Mouse (Mus musculus) stomach, embryonic 14.5 days (tissue): ENCODE measurements at regions not wholly inside any gene's neighbourhood (a gene's known extent, or its start where the extent isn't known, plus 50 kb on each side); places are given as distances from the start of the nearest gene placed in this dataset.

Experiments used
- ATAC-seq: fragments of 200-750 bp; cut with Nextera tagmentation; 2 replicates; pipeline ENCODE4 v1.8.0; 2017; ENCODE audit warnings: low read depth, moderate TSS enrichment; ENCODE audit not compliant: insufficient number of reproducible peaks, insufficient read depth, low FRiP score
- H3K27ac ChIP-seq: fragments of 300-500 bp; sonication (generic); 2 replicates; pipeline ENCODE4 v1.5.1; 2014; ENCODE audit warnings: mild to moderate bottlenecking, low read length, moderate library complexity, mixed read lengths
- H3K27me3 ChIP-seq: fragments of 300-500 bp; sonication (generic); 2 replicates; pipeline ENCODE4 v1.6.1; 2014; ENCODE audit warnings: low read length, control low read depth, mixed read lengths; ENCODE audit not compliant: control insufficient read depth, insufficient read depth
- H3K36me3 ChIP-seq: fragments of 300-500 bp; sonication (generic); 2 replicates; pipeline ENCODE4 v1.6.1; 2014; ENCODE audit warnings: mild to moderate bottlenecking, control low read depth, low read length, moderate library complexity, mixed read lengths; ENCODE audit not compliant: control insufficient read depth, insufficient read depth
- H3K4me1 ChIP-seq: fragments of 300-500 bp; sonication (generic); 2 replicates; pipeline ENCODE4 v1.6.1; 2014; ENCODE audit warnings: low read length, control low read depth, mixed read lengths; ENCODE audit not compliant: control insufficient read depth, insufficient read depth
- H3K4me2 ChIP-seq: fragments of 300-500 bp; sonication (generic); replicated peaks from 2 replicates; pipeline ENCODE4 v1.6.1; 2014; ENCODE audit warnings: low read depth, low read length, control low read depth
- H3K4me3 ChIP-seq: fragments of 300-500 bp; sonication (generic); 2 replicates; pipeline ENCODE4 v1.5.1; 2014; ENCODE audit warnings: low read depth, low read length, control low read depth
- H3K9ac ChIP-seq: fragments of 300-500 bp; sonication (generic); replicated peaks from 2 replicates; pipeline ENCODE4 v1.6.1; 2014; ENCODE audit warnings: low read depth, mild to moderate bottlenecking, control low read depth, low read length, moderate library complexity, mixed read lengths
- H3K9me3 ChIP-seq: fragments of 300-500 bp; sonication (generic); 2 replicates; pipeline ENCODE4 v1.6.1; 2016; ENCODE audit warnings: low read depth, low read length, control low read depth; ENCODE audit not compliant: control insufficient read depth
- WGBS: fragments of 180-500 bp; shearing (Covaris S2); extraction: QIAGEN DNeasy Blood & Tissue Kit; methylation state at CpG from one replicate; pipeline ENCODE4 v1.1.7; 2014; 5-methylcytosine and 5-hydroxymethylcytosine counted together

- Histone ChIP-seq H3K4me1 (no peaks in the 10 kb centered on the region), H3K4me3 (no peak overlapping the region), H3K27ac (peak overlapping the region; percentile 36; the same call in 1 of the 2 replicates), H3K27me3 (no peaks in the 10 kb centered on the region), H3K9me3 (no peaks in the 10 kb centered on the region), H3K4me2 (no peak overlapping the region), H3K36me3 (no peaks in the 10 kb centered on the region), H3K9ac (no peak overlapping the region)
- no peak for ATAC-seq
- 60% methylated on average over 12 of the region's 12 CpGs for WGBS
These were observed 340.4 kb downstream of the Pik3r1 start for GRCm38 (mm10) chr13:101427426-101428221.

DNA sequence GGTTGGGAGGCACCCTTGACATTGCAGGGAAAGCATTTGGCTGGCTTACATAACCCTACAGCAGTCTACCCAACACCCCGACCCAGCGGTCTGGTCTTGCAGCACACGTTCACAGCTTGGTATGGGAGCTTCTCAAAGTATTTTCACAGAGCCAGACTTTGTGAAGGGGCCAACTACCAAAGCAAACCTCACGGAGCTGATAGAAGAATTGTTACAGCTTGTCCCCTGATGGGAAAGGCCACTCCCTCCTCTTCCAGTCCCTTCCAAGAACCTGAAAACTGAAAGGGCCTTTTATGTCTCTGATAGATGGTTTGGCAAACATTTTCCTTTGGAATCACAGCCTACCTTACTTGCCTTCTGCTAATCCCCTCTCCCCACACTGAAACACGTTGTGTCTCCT is 341.6 kb downstream of the Pik3r1 start:
- H3K27ac ChIP-seq = peak overlapping the region; percentile 30; the same call in 1 of the 2 replicates

GRCm38 (mm10) chr13:101422082-101422481 is 345.9 kb downstream of the Pik3r1 start:
- no peak overlapping the region for H3K9ac ChIP-seq
- H3K4me2 ChIP-seq = no peak overlapping the region
- no peaks in the 10 kb centered on the region for H3K36me3 ChIP-seq
- no peak for ATAC-seq
- no peaks in the 10 kb centered on the region for H3K9me3 ChIP-seq
- no peaks in the 10 kb centered on the region for H3K27me3 ChIP-seq
- 25% methylated on average over 3 of the region's 3 CpGs for WGBS
- H3K4me3 ChIP-seq = no peak overlapping the region
- no peak overlapping the region for H3K27ac ChIP-seq
- H3K4me1 ChIP-seq = no peaks in the 10 kb centered on the region

More for the DNA sequence above, 341.6 kb downstream of the Pik3r1 start:
- H3K4me2 ChIP-seq = no peak overlapping the region
- no peaks in the 10 kb centered on the region for H3K9me3 ChIP-seq
- H3K4me1 ChIP-seq = no peaks in the 10 kb centered on the region
- H3K9ac ChIP-seq = no peak overlapping the region
- H3K27me3 ChIP-seq = no peaks in the 10 kb centered on the region
- H3K36me3 ChIP-seq = no peaks in the 10 kb centered on the region
- H3K4me3 ChIP-seq = no peak overlapping the region
- WGBS = 44% methylated on average over 5 of the region's 5 CpGs
- no peak for ATAC-seq

- H3K9me3 ChIP-seq = no peaks in the 10 kb centered on the region
- H3K4me1 ChIP-seq = no peaks in the 10 kb centered on the region
- no peaks in the 10 kb centered on the region for H3K36me3 ChIP-seq
- 80% methylated on average over 7 of the region's 7 CpGs for WGBS
- no peak overlapping the region for H3K9ac ChIP-seq
- H3K27me3 ChIP-seq = no peaks in the 10 kb centered on the region
- no peak overlapping the region for H3K27ac ChIP-seq
- ATAC-seq = 0 out of 2 replicates have a peak, but pooled peaks have one; percentile 49
- H3K4me2 ChIP-seq = no peak overlapping the region
- H3K4me3 ChIP-seq = no peak overlapping the region
These were observed 348.5 kb downstream of the Pik3r1 start for GRCm38 (mm10) chr13:101419457-101420025.

DNA sequence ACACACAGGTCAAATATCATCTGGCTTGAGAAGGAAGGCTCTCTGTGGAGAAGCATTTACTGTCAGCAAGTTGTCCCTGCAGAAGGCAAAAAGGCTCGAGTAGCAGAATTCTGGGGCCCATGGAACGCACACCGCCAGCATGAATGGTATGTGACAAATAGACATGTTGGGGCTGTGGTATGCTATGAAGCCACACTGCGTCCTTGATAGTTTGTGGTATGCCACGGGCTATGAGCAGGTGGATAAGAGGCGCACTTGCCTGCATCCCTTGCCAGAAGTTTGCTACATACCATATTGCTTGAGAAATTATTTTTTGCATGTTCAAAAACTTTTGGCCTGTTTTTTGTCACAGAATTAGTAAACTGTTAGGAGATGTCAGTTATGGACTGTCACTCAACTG is 349.7 kb downstream of the Pik3r1 start:
- H3K9me3 ChIP-seq = no peaks in the 10 kb centered on the region
- 88% methylated on average over 6 of the region's 6 CpGs for WGBS
- H3K4me1 ChIP-seq = no peaks in the 10 kb centered on the region
- H3K9ac ChIP-seq = no peak overlapping the region
- H3K4me3 ChIP-seq = no peak overlapping the region
- no peak overlapping the region for H3K27ac ChIP-seq
- no peak for ATAC-seq
- H3K4me2 ChIP-seq = no peak overlapping the region
- no peaks in the 10 kb centered on the region for H3K36me3 ChIP-seq
- H3K27me3 ChIP-seq = no peaks in the 10 kb centered on the region

DNA sequence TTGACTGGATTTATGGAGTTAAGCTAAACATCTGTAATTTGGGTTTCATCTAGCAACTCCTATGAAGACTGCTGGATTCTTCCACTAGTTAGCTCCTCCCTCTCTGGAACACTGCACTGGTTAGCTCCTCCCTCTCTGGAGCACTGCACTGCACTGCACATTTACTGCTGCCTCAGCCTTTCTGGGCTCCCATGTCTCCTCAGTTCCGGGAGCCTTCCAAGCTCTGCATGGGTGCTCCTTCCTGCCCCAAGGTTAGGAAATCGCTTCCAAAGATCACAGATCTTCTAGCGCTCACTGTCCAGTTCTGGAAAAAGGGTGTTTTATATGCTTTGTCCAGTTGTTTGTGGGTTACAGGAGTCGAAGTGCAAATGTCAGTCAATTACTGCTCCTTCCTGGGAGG is 359.1 kb downstream of the Pik3r1 start:
- Histone ChIP-seq H3K27me3 (no peaks in the 10 kb centered on the region), H3K9me3 (no peaks in the 10 kb centered on the region), H3K36me3 (no peaks in the 10 kb centered on the region), H3K9ac (no peak overlapping the region), H3K4me2 (no peak overlapping the region), H3K4me3 (no peak overlapping the region), H3K27ac (no peak overlapping the region), H3K4me1 (no peaks in the 10 kb centered on the region)
- WGBS = 83% methylated on average over 4 of the region's 4 CpGs
- ATAC-seq = no peak

DNA sequence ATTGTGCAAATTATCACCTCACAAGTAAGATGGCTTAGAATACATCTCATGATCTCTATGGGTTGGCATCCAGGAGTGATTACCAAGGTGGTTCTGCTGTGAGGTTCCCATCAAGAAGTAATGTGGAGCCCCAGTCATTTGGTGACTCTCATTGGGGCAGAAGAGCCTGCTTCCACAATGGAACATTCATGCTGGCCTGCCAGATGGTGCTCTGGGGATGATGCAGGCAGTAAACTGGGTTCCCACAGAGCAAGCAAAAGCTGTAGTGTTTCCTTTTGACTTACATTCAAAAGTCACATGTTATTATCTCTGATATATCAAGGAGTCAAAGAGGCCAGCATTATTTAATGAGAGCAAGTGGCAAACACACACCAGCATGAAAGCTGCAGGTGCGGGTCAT is 360.4 kb downstream of the Pik3r1 start:
- H3K9ac ChIP-seq = no peak overlapping the region
- no peaks in the 10 kb centered on the region for H3K36me3 ChIP-seq
- H3K27ac ChIP-seq = no peak overlapping the region
- ATAC-seq = no peak
- H3K27me3 ChIP-seq = no peaks in the 10 kb centered on the region
- no peak overlapping the region for H3K4me3 ChIP-seq
- 85% methylated on average over 1 of the region's 1 CpGs for whole genome bisulfite sequencing
- H3K9me3 ChIP-seq = no peaks in the 10 kb centered on the region
- H3K4me2 ChIP-seq = no peak overlapping the region
- no peaks in the 10 kb centered on the region for H3K4me1 ChIP-seq

DNA sequence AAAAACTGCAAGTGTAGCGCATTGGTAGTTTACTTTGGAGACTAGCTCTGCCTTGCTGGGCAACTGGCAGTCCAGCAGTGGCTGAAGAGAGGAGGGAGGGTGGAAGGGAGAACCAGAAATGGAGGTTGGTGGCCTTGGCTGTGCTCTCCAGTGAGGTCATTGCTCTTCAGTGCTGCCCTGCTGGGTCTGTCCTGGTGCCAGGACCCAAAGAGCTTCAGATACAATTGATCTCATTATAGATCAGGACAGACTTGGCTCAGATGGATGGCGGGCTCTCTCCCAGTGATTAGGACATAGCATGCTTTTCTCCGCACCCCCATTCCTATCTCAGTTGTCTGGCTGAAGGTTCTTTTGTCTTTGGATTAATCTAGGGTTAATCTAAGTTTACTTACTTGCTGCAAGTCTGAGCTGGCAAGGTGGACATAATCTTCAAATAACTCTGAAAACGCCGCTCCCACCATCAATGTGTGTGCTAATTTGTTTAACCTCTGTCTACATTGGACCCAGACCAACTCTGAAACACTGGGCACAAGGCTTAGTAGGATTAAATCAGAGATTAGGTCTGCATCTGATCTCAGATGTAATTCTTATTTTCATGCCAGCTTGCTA is 394.3 kb downstream of the Pik3r1 start:
- no peaks in the 10 kb centered on the region for H3K4me1 ChIP-seq
- no peaks in the 10 kb centered on the region for H3K9me3 ChIP-seq
- no peaks in the 10 kb centered on the region for H3K36me3 ChIP-seq
- no peak overlapping the region for H3K9ac ChIP-seq
- no peak overlapping the region for H3K4me3 ChIP-seq
- ATAC-seq = no peak
- 71% methylated on average over 5 of the region's 5 CpGs for WGBS
- H3K27ac ChIP-seq = no peak overlapping the region
- no peaks in the 10 kb centered on the region for H3K27me3 ChIP-seq
- no peak overlapping the region for H3K4me2 ChIP-seq
